8 mouse cellular contexts compared by ENCODE assay signal in the genomic region with DNA sequence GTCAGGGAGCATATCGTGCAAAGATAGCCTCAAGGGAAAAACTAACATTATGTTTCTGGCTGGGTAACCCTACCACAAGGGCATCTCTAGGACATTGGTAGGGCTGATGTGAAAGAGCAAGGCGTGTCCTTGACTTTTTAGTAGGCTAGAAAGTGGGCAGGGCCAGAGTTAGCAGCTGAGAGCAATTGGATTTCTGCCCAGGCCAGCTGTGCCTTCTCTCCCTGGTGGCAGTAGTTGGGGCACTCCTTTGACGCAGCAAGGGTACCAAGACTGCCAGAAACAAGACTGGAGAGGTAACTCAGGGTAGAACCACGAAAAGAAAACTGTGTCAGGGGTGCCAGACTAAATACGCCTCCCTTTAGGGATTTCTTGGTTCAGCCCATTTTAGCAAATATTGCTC.
DNase-seq lines count a peak whose midpoint lies in the region; ATAC-seq lines count a peak whose summit lies in the region.

No protein-coding gene starts in this region.

- ATAC-seq in frontal cortex, adult (ENCODE audit: low TSS enrichment), result peak; percentile 38; the same call in 1 of the 2 replicates
- no peak for ATAC-seq in granulocyte monocyte progenitor cell, adult 5-6 weeks (replicated peaks; ENCODE audit: poor library complexity, severe bottlenecking)

- no peak for DNase-seq in frontal cortex, postnatal 14 days (ENCODE audit: low spot score in 2 of 2)
- DNase-seq in adipocyte (ENCODE audit: low spot score), result peak; percentile 69
- DNase-seq in gastrocnemius, postnatal 14 days, result peak; percentile 54
- peak; percentile 68 to 71 for DNase-seq in kidney, postnatal 36 days
- no peak for DNase-seq in cerebellum, adult 11-12 months
- no peak for DNase-seq in B cell, adult 2 months

- intact Hi-C loops in gastrocnemius, postnatal 14 days (cut with DNase I; ENCODE audit: low total_unique reads), result no loop called here

Comparison
In these comparisons a context has a peak if more than half of its experiments do, and no peak if none do; other contexts are left out.
1. DNase-seq: peak in adipocyte (single experiment), gastrocnemius, postnatal 14 days (single experiment) and kidney, postnatal 36 days (2 of 2); none in frontal cortex, postnatal 14 days (0 of 2), cerebellum, adult 11-12 months (single experiment) and B cell, adult 2 months (0 of 2).